Mouse (Mus musculus) liver, embryonic 16.5 days (tissue): ENCODE results near the gene Man1a2. TPM values are rescaled to one million over a fixed set of nuclear protein-coding genes. Genes with fewer than 3 reads are reported as not detected.

Experiments
- polyA plus RNA-seq: library from polyadenylated mRNA; unstranded; fragments of >200 nt; fragmentation: Nextera tagmentation; extraction: Ambion mirVana; gene quantifications from 2 replicates; pipeline ENCODE4 v1.2.1, GENCODE M21; 2015

Man1a2 gene
- polyA plus RNA-seq, 1 experiment from 2014 or later = 20.5 TPM

Other genes with a start within 250 kb of the Man1a2 start
- gene Tent5c, start 196.2 kb downstream of the Man1a2 start, polyA plus RNA-seq = 115 and 132 TPM in 2 replicates
- gene Vtcn1, start 140.0 kb upstream of the Man1a2 start, polyA plus RNA-seq = 0.04 TPM in 1 of 2 replicates, not detected in the other
- gene Trim45, start 236.7 kb upstream of the Man1a2 start, polyA plus RNA-seq = 0.63 and 0.82 TPM in 2 replicates